Mouse (Mus musculus): ENCODE data around the gene Sly.
"Not testable (repeated sequence)": the region's sequence is repeated elsewhere in the genome, so short reads cannot be mapped to it uniquely, and the experiment has no call there.

The Sly gene

GRCm38 (mm10) chrY:57186888-57187287 lies at the start of gene Sly:
Gene Sly, plus strand, starts transcription at chrY:57187188.
- DNase-seq, result not testable (repeated sequence)

Measured in lung, postnatal 36 days (tissue).